Mouse (Mus musculus) neural tube, embryonic 15.5 days (tissue): ENCODE data around the gene Polr1c. TPM values are rescaled to one million over a fixed set of nuclear protein-coding genes. Genes with fewer than 3 reads are reported as not detected.

Experiments used
- ATAC-seq: fragments of 200-750 bp; cut with Nextera tagmentation; 2 replicates; pipeline ENCODE4 v1.8.0; 2017; ENCODE audit warnings: mild to moderate bottlenecking, moderate TSS enrichment, moderate library complexity; ENCODE audit not compliant: low FRiP score
- H3K27ac ChIP-seq: fragments of 300-500 bp; sonication (generic); replicated peaks from 2 replicates; pipeline ENCODE4 v1.5.1; 2015; ENCODE audit warnings: mild to moderate bottlenecking, inconsistent platforms
- H3K27me3 ChIP-seq: fragments of 300-500 bp; sonication (generic); replicated peaks from 2 replicates; pipeline ENCODE4 v1.6.1; 2015; ENCODE audit warnings: inconsistent platforms
- H3K36me3 ChIP-seq: fragments of 300-500 bp; sonication (generic); 2 replicates; pipeline ENCODE4 v1.6.1; 2015; ENCODE audit warnings: inconsistent platforms
- H3K4me1 ChIP-seq: fragments of 300-500 bp; sonication (generic); 2 replicates; pipeline ENCODE4 v1.6.1; 2015; ENCODE audit warnings: inconsistent platforms
- H3K4me2 ChIP-seq: fragments of 300-500 bp; sonication (generic); 2 replicates; pipeline ENCODE4 v1.6.1; 2015; ENCODE audit warnings: inconsistent platforms, mild to moderate bottlenecking, moderate library complexity
- H3K4me3 ChIP-seq: fragments of 300-500 bp; sonication (generic); replicated peaks from 2 replicates; pipeline ENCODE4 v1.5.1; 2015; ENCODE audit warnings: mild to moderate bottlenecking, inconsistent platforms
- H3K9ac ChIP-seq: fragments of 300-500 bp; sonication (generic); replicated peaks from 2 replicates; pipeline ENCODE4 v1.6.1; 2015; ENCODE audit warnings: mild to moderate bottlenecking, inconsistent platforms
- H3K9me3 ChIP-seq: fragments of 300-500 bp; sonication (generic); replicated peaks from 2 replicates; pipeline ENCODE4 v1.6.1; 2016; ENCODE audit warnings: inconsistent platforms
- WGBS: fragments of 180-500 bp; shearing (Covaris S2); methylation state at CpG from one replicate; pipeline ENCODE4 v1.1.7; 2015; ENCODE audit warnings: mixed read lengths; 5-methylcytosine and 5-hydroxymethylcytosine counted together
- polyA plus RNA-seq: library from polyadenylated mRNA; unstranded; fragments of >200 nt; fragmentation: Nextera tagmentation; extraction: Ambion mirVana; gene quantifications from 2 replicates; pipeline ENCODE4 v1.2.1, GENCODE M21; 2015

The Polr1c gene
- polyA plus RNA-seq = 73.7 and 76.4 TPM in 2 replicates

- Histone ChIP-seq H3K4me2 (peak within 1 kb of the TSS; percentile 89), H3K9me3 (no peaks in the 10 kb centered on the region), H3K4me1 (peaks cover 37% of the 10 kb centered on the region), H3K27me3 (no peaks in the 10 kb centered on the region), H3K36me3 (peaks cover 74% of the 10 kb centered on the region), H3K4me3 (peak within 1 kb of the TSS; percentile 81), H3K27ac (peak within 1 kb of the TSS; percentile 89), H3K9ac (peak within 1 kb of the TSS; percentile 93)
- ATAC-seq = peak; percentile 93
- under 1% methylated on average over 53 of the region's 53 CpGs for WGBS
Measured at GRCm38 (mm10) chr17:46247512-46248188, at the start of gene Polr1c, which contains the start of gene Yipf3. TSS of gene Polr1c (minus strand) at chr17:46248054. TSS of gene Yipf3 (plus strand) at chr17:46248080.

- Histone ChIP-seq H3K9ac (peak overlapping the region; percentile 83), H3K9me3 (no peaks in the 10 kb centered on the region), H3K4me2 (peak overlapping the region; percentile 92), H3K4me3 (peak overlapping the region; percentile 80), H3K27ac (peak overlapping the region; percentile 89), H3K36me3 (peaks cover 11% of the 10 kb centered on the region; the same call in 1 of the 2 replicates), H3K4me1 (peaks cover 16% of the 10 kb centered on the region), H3K27me3 (peaks cover 37% of the 10 kb centered on the region)
- 6% methylated on average over 6 of the region's 6 CpGs for WGBS
- no peak for ATAC-seq
Measured at GRCm38 (mm10) chr17:46297028-46297363, 49.1 kb upstream of the Polr1c start.

- Histone ChIP-seq H3K36me3 (peaks cover 7% of the 10 kb centered on the region; the same call in 1 of the 2 replicates), H3K9ac (no peak overlapping the region), H3K4me3 (peak overlapping the region; percentile 80), H3K4me1 (peaks cover 16% of the 10 kb centered on the region), H3K27me3 (peaks cover 39% of the 10 kb centered on the region), H3K9me3 (no peaks in the 10 kb centered on the region), H3K27ac (peak overlapping the region; percentile 89), H3K4me2 (peak overlapping the region; percentile 92)
- ATAC-seq = no peak
- WGBS = 53% methylated on average over 6 of the region's 6 CpGs
Measured at GRCm38 (mm10) chr17:46296601-46297000, 48.7 kb upstream of the Polr1c start.

- peaks cover 8% of the 10 kb centered on the region; the same call in 1 of the 2 replicates for H3K27me3 ChIP-seq
- no peak for ATAC-seq
- WGBS = 77% methylated on average over 11 of the region's 11 CpGs
- no peak overlapping the region for H3K4me2 ChIP-seq
- H3K9ac ChIP-seq = no peak overlapping the region; the same call in 1 of the 2 replicates
- H3K4me3 ChIP-seq = no peak overlapping the region
- no peaks in the 10 kb centered on the region for H3K9me3 ChIP-seq
- no peak overlapping the region for H3K27ac ChIP-seq
- H3K4me1 ChIP-seq = peaks cover 6% of the 10 kb centered on the region
- no peaks in the 10 kb centered on the region for H3K36me3 ChIP-seq
Measured at GRCm38 (mm10) chr17:46287678-46288095, 39.8 kb upstream of the Polr1c start.

GRCm38 (mm10) chr17:46285407-46285806 is 37.6 kb upstream of the Polr1c start:
- Histone ChIP-seq H3K9me3 (no peaks in the 10 kb centered on the region), H3K9ac (no peak overlapping the region), H3K36me3 (no peaks in the 10 kb centered on the region), H3K4me1 (peaks cover 23% of the 10 kb centered on the region), H3K27ac (no peak overlapping the region), H3K27me3 (no peaks in the 10 kb centered on the region), H3K4me3 (no peak overlapping the region), H3K4me2 (no peak overlapping the region)
- WGBS = 76% methylated on average over 6 of the region's 6 CpGs
- ATAC-seq = no peak

GRCm38 (mm10) chr17:46284653-46285052 is 36.8 kb upstream of the Polr1c start:
- no peak overlapping the region for H3K4me3 ChIP-seq
- no peaks in the 10 kb centered on the region for H3K27me3 ChIP-seq
- no peak overlapping the region for H3K4me2 ChIP-seq
- no peak for ATAC-seq
- no peak overlapping the region for H3K27ac ChIP-seq
- H3K36me3 ChIP-seq = no peaks in the 10 kb centered on the region
- H3K4me1 ChIP-seq = peaks cover 23% of the 10 kb centered on the region
- no peaks in the 10 kb centered on the region for H3K9me3 ChIP-seq
- WGBS = 35% methylated on average over 7 of the region's 7 CpGs
- H3K9ac ChIP-seq = no peak overlapping the region

- no peak overlapping the region for H3K9ac ChIP-seq
- H3K4me2 ChIP-seq = no peak overlapping the region
- ATAC-seq = no peak
- H3K36me3 ChIP-seq = peaks cover 5% of the 10 kb centered on the region; the same call in 1 of the 2 replicates
- peaks cover 23% of the 10 kb centered on the region for H3K4me1 ChIP-seq
- no peak overlapping the region for H3K4me3 ChIP-seq
- WGBS = 86% methylated on average over 8 of the region's 8 CpGs
- no peaks in the 10 kb centered on the region for H3K9me3 ChIP-seq
- no peaks in the 10 kb centered on the region for H3K27me3 ChIP-seq
- H3K27ac ChIP-seq = no peak overlapping the region
Measured at GRCm38 (mm10) chr17:46283911-46284310, 36.1 kb upstream of the Polr1c start.

GRCm38 (mm10) chr17:46283140-46283539 is 35.3 kb upstream of the Polr1c start:
- peak overlapping the region; percentile 62 for H3K9ac ChIP-seq
- no peaks in the 10 kb centered on the region for H3K9me3 ChIP-seq
- peak; percentile 51; the same call in 1 of the 2 replicates for ATAC-seq
- peak overlapping the region; percentile 59 for H3K4me3 ChIP-seq
- H3K4me2 ChIP-seq = peak overlapping the region; percentile 97
- peaks cover 23% of the 10 kb centered on the region for H3K4me1 ChIP-seq
- peak overlapping the region; percentile 80 for H3K27ac ChIP-seq
- peaks cover 8% of the 10 kb centered on the region for H3K36me3 ChIP-seq
- 25% methylated on average over 9 of the region's 9 CpGs for WGBS
- no peaks in the 10 kb centered on the region for H3K27me3 ChIP-seq

- Histone ChIP-seq H3K27ac (peak within 1 kb of the TSS; percentile 80), H3K27me3 (no peaks in the 10 kb centered on the region), H3K9me3 (no peaks in the 10 kb centered on the region), H3K4me2 (peak within 1 kb of the TSS; percentile 97), H3K4me1 (peaks cover 23% of the 10 kb centered on the region), H3K9ac (peak within 1 kb of the TSS; percentile 62), H3K4me3 (peak within 1 kb of the TSS; percentile 59), H3K36me3 (peaks cover 11% of the 10 kb centered on the region)
- peak; percentile 98 for ATAC-seq
- WGBS = under 1% methylated on average over 37 of the region's 37 CpGs
Measured at GRCm38 (mm10) chr17:46282483-46283123, 34.7 kb upstream of the Polr1c start, which contains the start of gene Tjap1. TSS of gene Tjap1 (minus strand) at chr17:46283026.

GRCm38 (mm10) chr17:46278011-46278765 is 30.3 kb upstream of the Polr1c start:
- no peak overlapping the region for H3K9ac ChIP-seq
- H3K4me1 ChIP-seq = peaks cover 21% of the 10 kb centered on the region
- WGBS = 92% methylated on average over 12 of the region's 12 CpGs
- no peaks in the 10 kb centered on the region for H3K27me3 ChIP-seq
- no peak overlapping the region for H3K4me3 ChIP-seq
- H3K27ac ChIP-seq = no peak overlapping the region
- peaks cover 11% of the 10 kb centered on the region for H3K36me3 ChIP-seq
- H3K9me3 ChIP-seq = no peaks in the 10 kb centered on the region
- H3K4me2 ChIP-seq = no peak overlapping the region
- no peak for ATAC-seq

- Histone ChIP-seq H3K4me1 (peaks cover 19% of the 10 kb centered on the region), H3K9me3 (no peaks in the 10 kb centered on the region), H3K9ac (no peak overlapping the region), H3K27ac (no peak overlapping the region), H3K36me3 (peaks cover 11% of the 10 kb centered on the region), H3K4me3 (no peak overlapping the region), H3K4me2 (no peak overlapping the region), H3K27me3 (no peaks in the 10 kb centered on the region)
- WGBS = 79% methylated on average over 4 of the region's 4 CpGs
- no peak for ATAC-seq
Measured at GRCm38 (mm10) chr17:46277586-46277985, 29.7 kb upstream of the Polr1c start.
